Mouse (Mus musculus) thymus, postnatal 4 days (tissue): Measurements from ENCODE around the gene Cux2.

Experiments used
- DNase-seq: peaks from one replicate; pipeline ENCODE4 v3.0.0; 2021

The Cux2 gene

GRCm38 (mm10) chr5:121909226-121909985, 140.5 kb downstream of the Cux2 start:
- DNase-seq: no peak

GRCm38 (mm10) chr5:121905671-121906070, 144.2 kb downstream of the Cux2 start:
- DNase-seq: no peak

- DNase-seq: no peak
Observed at GRCm38 (mm10) chr5:121904799-121905198, 145.1 kb downstream of the Cux2 start.

- no peak for DNase-seq
Observed at GRCm38 (mm10) chr5:121902809-121903745, 146.8 kb downstream of the Cux2 start.

GRCm38 (mm10) chr5:121895117-121895756, 154.7 kb downstream of the Cux2 start:
- no peak for DNase-seq

GRCm38 (mm10) chr5:121894647-121895046, 155.3 kb downstream of the Cux2 start:
- no peak for DNase-seq

GRCm38 (mm10) chr5:121893581-121893980, 156.3 kb downstream of the Cux2 start:
- no peak for DNase-seq

- no peak for DNase-seq
Observed at GRCm38 (mm10) chr5:121892281-121892680, 157.6 kb downstream of the Cux2 start.

- no peak for DNase-seq
Observed at GRCm38 (mm10) chr5:121890925-121891324, 159.0 kb downstream of the Cux2 start.

GRCm38 (mm10) chr5:121889819-121890362, 160.0 kb downstream of the Cux2 start:
- no peak for DNase-seq

- DNase-seq: no peak
Observed at GRCm38 (mm10) chr5:121889375-121889774, 160.5 kb downstream of the Cux2 start.

- DNase-seq: no peak
Observed at GRCm38 (mm10) chr5:121883356-121883755, 166.5 kb downstream of the Cux2 start.

GRCm38 (mm10) chr5:121879211-121879610, 170.7 kb downstream of the Cux2 start:
- DNase-seq: peak; percentile 71

GRCm38 (mm10) chr5:121878703-121879102, 171.2 kb downstream of the Cux2 start:
- DNase-seq: no peak

GRCm38 (mm10) chr5:121876901-121877300, 173.0 kb downstream of the Cux2 start:
- DNase-seq: no peak

GRCm38 (mm10) chr5:121875041-121875440, 174.9 kb downstream of the Cux2 start:
- DNase-seq: no peak

GRCm38 (mm10) chr5:121872158-121872557, 177.7 kb downstream of the Cux2 start:
- DNase-seq: peak; percentile 84

- no peak for DNase-seq
Observed at GRCm38 (mm10) chr5:121871515-121872030, 178.3 kb downstream of the Cux2 start.

GRCm38 (mm10) chr5:121870832-121871231, 179.1 kb downstream of the Cux2 start:
- no peak for DNase-seq

- no peak for DNase-seq
Observed at GRCm38 (mm10) chr5:121867963-121868362, 181.9 kb downstream of the Cux2 start.

- no peak for DNase-seq
Observed at GRCm38 (mm10) chr5:121864330-121864729, 185.6 kb downstream of the Cux2 start.

- DNase-seq: no peak
Observed at GRCm38 (mm10) chr5:121861964-121862363, 187.9 kb downstream of the Cux2 start.

GRCm38 (mm10) chr5:121858427-121858826, 191.5 kb downstream of the Cux2 start:
- no peak for DNase-seq
